In the genomic region with DNA sequence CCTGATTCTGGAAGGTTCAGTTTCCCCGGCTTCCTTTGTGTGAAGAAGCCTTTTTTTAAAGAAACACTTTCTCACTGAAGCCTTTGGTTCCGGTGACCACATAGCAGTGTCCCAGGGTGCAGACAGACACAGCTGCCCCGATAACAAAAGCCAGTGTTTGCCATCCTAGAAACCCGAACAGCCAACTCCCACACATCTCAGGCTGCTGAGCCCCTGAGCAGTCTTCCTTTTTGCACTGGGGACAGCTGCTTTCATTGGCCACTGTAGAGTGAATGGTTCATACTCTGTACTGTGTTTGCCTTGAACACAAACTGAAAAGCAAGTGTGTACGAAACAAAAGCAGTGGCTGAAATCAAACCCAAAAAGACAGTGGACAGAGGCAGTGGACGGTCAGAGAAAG, we compare ENCODE assay signal across 23 mouse cellular contexts.
"Had no signal": no experiment of that assay in that cellular context is flagged by ENCODE, and none has a peak within 500 bp of the region (broad histone marks: within the 10 kb centered on the region; RNA-seq: fewer than 3 reads in every experiment).

No protein-coding gene starts in this region.

- H3K4me2 ChIP-seq: heart, embryonic 12.5 days; hindbrain, embryonic 13.5 days; hindbrain, embryonic 15.5 days; limb, embryonic 13.5 days; limb, embryonic 15.5 days; liver, embryonic 12.5 days had no signal

- H3K9me3 ChIP-seq: heart, embryonic 10.5 days; heart, embryonic 12.5 days; hindbrain, embryonic 13.5 days; hindbrain, embryonic 15.5 days; limb, embryonic 13.5 days; limb, embryonic 15.5 days; liver, embryonic 12.5 days had no signal

- H3K27ac ChIP-seq: heart, embryonic 10.5 days; hindbrain, embryonic 13.5 days; hindbrain, embryonic 15.5 days; hindbrain, postnatal 0 days; limb, embryonic 13.5 days; limb, embryonic 15.5 days; liver, embryonic 12.5 days; liver, embryonic 14.5 days had no signal

- H3K9ac ChIP-seq: forebrain, postnatal 0 days; heart, embryonic 12.5 days; hindbrain, embryonic 13.5 days; hindbrain, embryonic 15.5 days; limb, embryonic 13.5 days; limb, embryonic 15.5 days; liver, embryonic 12.5 days; liver, embryonic 14.5 days had no signal

- ATAC-seq: forebrain, postnatal 0 days; hindbrain, postnatal 0 days; intestine, embryonic 16.5 days; liver, embryonic 12.5 days had no signal

- H3K4me1 ChIP-seq: hindbrain, embryonic 13.5 days; hindbrain, embryonic 15.5 days; liver, embryonic 12.5 days had no signal

- H3K36me3 ChIP-seq: heart, embryonic 10.5 days; heart, embryonic 12.5 days; hindbrain, embryonic 13.5 days; hindbrain, embryonic 15.5 days; limb, embryonic 13.5 days; limb, embryonic 15.5 days; liver, embryonic 12.5 days had no signal

- H3K27me3 ChIP-seq: heart, embryonic 12.5 days; hindbrain, embryonic 13.5 days; hindbrain, embryonic 15.5 days; limb, embryonic 13.5 days; limb, embryonic 15.5 days; liver, embryonic 12.5 days had no signal

- H3K4me3 ChIP-seq: heart, embryonic 10.5 days; heart, embryonic 12.5 days; hindbrain, embryonic 13.5 days; hindbrain, embryonic 15.5 days; limb, embryonic 13.5 days; limb, embryonic 15.5 days; liver, embryonic 12.5 days had no signal

- DNase-seq: forebrain, postnatal 0 days; gastrocnemius, postnatal 14 days; gastrocnemius, postnatal 36 days; heart, adult 18-20 months; heart, postnatal 14 days; heart, postnatal 36 days; kidney, adult 11 months; kidney, adult 9 months; kidney, postnatal 25 days; layer of hippocampus, adult 9-11 months; layer of hippocampus, postnatal 36 days; left cerebral cortex, postnatal 4 days; lung, adult 18-20 months had no signal
